Mouse (Mus musculus): ENCODE data around the gene Tardbp. TPM values are rescaled to one million over a fixed set of nuclear protein-coding genes. Genes with fewer than 3 reads are reported as not detected.

Tardbp gene
- polyA plus RNA-seq, 1 experiment, result 198 TPM

DNA sequence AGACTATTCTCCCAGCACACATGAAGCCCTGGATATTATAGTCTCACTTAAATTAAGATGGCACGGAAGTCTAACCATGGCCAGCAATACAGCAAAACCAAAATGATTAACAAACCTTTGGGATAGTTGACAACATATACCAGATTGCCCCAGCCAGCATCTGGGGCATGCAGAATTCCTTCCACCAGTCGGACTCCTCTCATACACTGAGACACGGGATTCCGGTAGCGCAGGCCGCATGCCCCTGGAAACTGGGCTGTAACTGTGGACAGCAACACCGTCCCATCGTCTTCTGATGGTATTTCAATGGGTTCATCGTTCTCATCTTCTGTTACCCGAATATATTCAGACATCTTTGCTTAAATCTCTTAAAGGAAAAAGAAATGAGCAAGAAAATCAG lies 1.8 kb downstream of the Tardbp start:
- peaks cover 60% of the 10 kb centered on the region for H3K79me3 ChIP-seq (ENCODE audit: low read depth)
- peak overlapping the region; percentile 89 for H3K4me3 ChIP-seq (ENCODE audit: insufficient read depth, poor library complexity, severe bottlenecking)
- H3ac ChIP-seq (ENCODE audit: control insufficient read depth, insufficient read length, low read depth), result peak overlapping the region; percentile 35
- no peaks in the 10 kb centered on the region for H3K27me3 ChIP-seq (ENCODE audit: control insufficient read depth, insufficient read depth, insufficient read length)
- peaks cover 51% of the 10 kb centered on the region for H3K36me3 ChIP-seq (ENCODE audit: control insufficient read depth, insufficient read depth)
- H3K79me2 ChIP-seq (ENCODE audit: control insufficient read depth, insufficient read depth), result peaks cover 66% of the 10 kb centered on the region
- TF ChIP-seq MYOD1 (IDR thresholded peaks at IDR 0.05; ENCODE audit: control insufficient read depth, insufficient read length, low read depth) (no peak), CTCF (IDR thresholded peaks at IDR 0.05; ENCODE audit: control insufficient read depth, insufficient read depth, insufficient read length) (no peak), MYOG (IDR thresholded peaks at IDR 0.05; ENCODE audit: control insufficient read depth, extremely low read depth, insufficient read length) (no peak), CEBPB (IDR thresholded peaks at IDR 0.05; ENCODE audit: low read depth) (no peak), MAX (IDR thresholded peaks at IDR 0.05) (no peak), USF1 (IDR thresholded peaks at IDR 0.05; ENCODE audit: low read depth) (no peak), FOSL1 (IDR thresholded peaks at IDR 0.05; ENCODE audit: insufficient read depth, low read length, poor library complexity, severe bottlenecking) (no peak)

DNA sequence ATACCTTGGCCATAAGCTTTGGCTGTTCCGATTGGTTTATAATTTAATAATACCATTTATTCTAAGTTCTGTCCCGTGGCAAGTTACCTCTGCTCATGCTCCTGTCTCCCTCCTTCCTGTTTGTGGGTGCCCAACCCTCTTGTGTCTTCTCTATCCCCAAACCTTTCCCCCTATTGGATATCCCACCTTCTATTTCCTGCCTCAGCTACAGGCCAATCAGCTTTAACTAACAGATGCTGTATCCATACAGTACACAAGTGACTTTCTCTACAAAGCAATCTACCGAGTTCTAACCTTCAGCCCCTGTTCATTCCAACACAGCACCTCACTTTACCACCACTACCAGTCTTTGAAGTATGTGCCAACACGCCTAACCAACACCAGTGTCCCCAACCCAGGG lies 3.2 kb downstream of the Tardbp start:
- H3K36me3 ChIP-seq (ENCODE audit: control insufficient read depth, insufficient read depth), result peaks cover 65% of the 10 kb centered on the region
- H3K4me3 ChIP-seq (ENCODE audit: insufficient read depth, poor library complexity, severe bottlenecking), result no peak overlapping the region
- peaks cover 70% of the 10 kb centered on the region for H3K79me3 ChIP-seq (ENCODE audit: low read depth)
- peaks cover 80% of the 10 kb centered on the region for H3K79me2 ChIP-seq (ENCODE audit: control insufficient read depth, insufficient read depth)
- TF ChIP-seq USF1 (IDR thresholded peaks at IDR 0.05; ENCODE audit: low read depth), result no peak
- TF ChIP-seq CEBPB (IDR thresholded peaks at IDR 0.05; ENCODE audit: low read depth), result no peak
- no peak for TF ChIP-seq MYOD1 (IDR thresholded peaks at IDR 0.05; ENCODE audit: control insufficient read depth, insufficient read length, low read depth)
- no peak for TF ChIP-seq MAX (IDR thresholded peaks at IDR 0.05)
- no peak for TF ChIP-seq MYOG (IDR thresholded peaks at IDR 0.05; ENCODE audit: control insufficient read depth, extremely low read depth, insufficient read length)
- TF ChIP-seq FOSL1 (IDR thresholded peaks at IDR 0.05; ENCODE audit: insufficient read depth, low read length, poor library complexity, severe bottlenecking), result no peak
- no peak for TF ChIP-seq CTCF (IDR thresholded peaks at IDR 0.05; ENCODE audit: control insufficient read depth, insufficient read depth, insufficient read length)
- no peaks in the 10 kb centered on the region for H3K27me3 ChIP-seq (ENCODE audit: control insufficient read depth, insufficient read depth, insufficient read length)
- H3ac ChIP-seq (ENCODE audit: control insufficient read depth, insufficient read length, low read depth), result peak overlapping the region; percentile 9

GRCm38 (mm10) chr4:148622485-148622884 lies 4.3 kb downstream of the Tardbp start:
- TF ChIP-seq CEBPB (IDR thresholded peaks at IDR 0.05; ENCODE audit: low read depth) (no peak), MYOD1 (IDR thresholded peaks at IDR 0.05; ENCODE audit: control insufficient read depth, insufficient read length, low read depth) (no peak), FOSL1 (IDR thresholded peaks at IDR 0.05; ENCODE audit: insufficient read depth, low read length, poor library complexity, severe bottlenecking) (no peak), MYOG (IDR thresholded peaks at IDR 0.05; ENCODE audit: control insufficient read depth, extremely low read depth, insufficient read length) (no peak), CTCF (IDR thresholded peaks at IDR 0.05; ENCODE audit: control insufficient read depth, insufficient read depth, insufficient read length) (no peak), USF1 (IDR thresholded peaks at IDR 0.05; ENCODE audit: low read depth) (no peak), MAX (IDR thresholded peaks at IDR 0.05) (no peak)
- Histone ChIP-seq H3ac (ENCODE audit: control insufficient read depth, insufficient read length, low read depth) (no peak overlapping the region), H3K27me3 (ENCODE audit: control insufficient read depth, insufficient read depth, insufficient read length) (no peaks in the 10 kb centered on the region), H3K79me2 (ENCODE audit: control insufficient read depth, insufficient read depth) (peaks cover 91% of the 10 kb centered on the region), H3K4me3 (ENCODE audit: insufficient read depth, poor library complexity, severe bottlenecking) (no peak overlapping the region), H3K36me3 (ENCODE audit: control insufficient read depth, insufficient read depth) (peaks cover 74% of the 10 kb centered on the region), H3K79me3 (ENCODE audit: low read depth) (peaks cover 70% of the 10 kb centered on the region)

DNA sequence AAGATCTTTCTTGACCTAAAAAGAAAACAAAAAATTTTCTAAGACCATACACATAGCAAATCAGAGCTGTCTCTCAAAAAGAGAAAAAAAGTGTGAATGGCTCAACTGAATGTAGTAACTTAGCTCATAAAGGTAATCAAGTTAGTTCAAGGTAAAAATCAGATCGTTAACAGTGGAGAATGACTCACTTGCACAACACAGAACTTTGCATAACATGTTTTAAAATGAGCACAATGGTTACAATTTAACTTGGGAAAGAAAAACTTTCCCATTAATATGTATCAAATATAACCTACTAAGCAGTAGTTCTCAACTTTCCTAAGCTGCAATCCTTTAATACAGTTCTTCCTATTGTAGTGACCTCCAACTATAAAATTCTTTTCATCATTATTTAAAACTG lies 6.1 kb downstream of the Tardbp start:
- no peak for TF ChIP-seq CEBPB (IDR thresholded peaks at IDR 0.05; ENCODE audit: low read depth)
- TF ChIP-seq CTCF (IDR thresholded peaks at IDR 0.05; ENCODE audit: control insufficient read depth, insufficient read depth, insufficient read length), result no peak
- no peak for TF ChIP-seq FOSL1 (IDR thresholded peaks at IDR 0.05; ENCODE audit: insufficient read depth, low read length, poor library complexity, severe bottlenecking)
- no peak for TF ChIP-seq MYOD1 (IDR thresholded peaks at IDR 0.05; ENCODE audit: control insufficient read depth, insufficient read length, low read depth)
- TF ChIP-seq MAX (IDR thresholded peaks at IDR 0.05), result no peak

DNA sequence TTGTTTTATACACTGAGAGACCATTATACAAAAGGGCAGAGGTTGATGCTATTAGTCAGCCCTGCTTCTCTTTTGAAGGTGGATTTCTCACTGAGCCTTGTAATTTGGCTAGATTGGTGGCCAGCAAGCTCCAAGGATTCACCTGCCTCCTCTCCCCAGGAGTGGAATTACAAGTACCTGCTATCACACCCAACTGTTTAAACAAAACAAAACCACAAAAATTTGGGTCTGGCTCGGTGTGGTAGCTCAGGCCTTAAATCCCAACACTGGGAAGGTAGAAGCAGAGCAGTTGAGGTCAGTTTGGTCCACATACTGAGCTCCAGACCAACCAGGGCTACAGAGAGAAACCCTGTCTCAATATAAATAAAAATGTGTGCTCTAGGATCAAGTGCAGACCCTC lies 7.0 kb downstream of the Tardbp start:
- TF ChIP-seq CEBPB (IDR thresholded peaks at IDR 0.05; ENCODE audit: low read depth) (no peak), MAX (IDR thresholded peaks at IDR 0.05) (no peak), USF1 (IDR thresholded peaks at IDR 0.05; ENCODE audit: low read depth) (no peak), MYOG (IDR thresholded peaks at IDR 0.05; ENCODE audit: control insufficient read depth, extremely low read depth, insufficient read length) (no peak), CTCF (IDR thresholded peaks at IDR 0.05; ENCODE audit: control insufficient read depth, insufficient read depth, insufficient read length) (no peak), FOSL1 (IDR thresholded peaks at IDR 0.05; ENCODE audit: insufficient read depth, low read length, poor library complexity, severe bottlenecking) (no peak)
- H3K27me3 ChIP-seq (ENCODE audit: control insufficient read depth, insufficient read depth, insufficient read length), result no peaks in the 10 kb centered on the region
- peaks cover 99% of the 10 kb centered on the region for H3K79me2 ChIP-seq (ENCODE audit: control insufficient read depth, insufficient read depth)
- H3ac ChIP-seq (ENCODE audit: control insufficient read depth, insufficient read length, low read depth), result no peak overlapping the region
- peaks cover 95% of the 10 kb centered on the region for H3K36me3 ChIP-seq (ENCODE audit: control insufficient read depth, insufficient read depth)
- H3K79me3 ChIP-seq (ENCODE audit: low read depth), result peaks cover 65% of the 10 kb centered on the region
- no peak overlapping the region for H3K4me3 ChIP-seq (ENCODE audit: insufficient read depth, poor library complexity, severe bottlenecking)

More for the DNA sequence above, 6.1 kb downstream of the Tardbp start:
- peaks cover 92% of the 10 kb centered on the region for H3K36me3 ChIP-seq (ENCODE audit: control insufficient read depth, insufficient read depth)
- H3K27me3 ChIP-seq (ENCODE audit: control insufficient read depth, insufficient read depth, insufficient read length), result no peaks in the 10 kb centered on the region
- no peak overlapping the region for H3ac ChIP-seq (ENCODE audit: control insufficient read depth, insufficient read length, low read depth)
- H3K4me3 ChIP-seq (ENCODE audit: insufficient read depth, poor library complexity, severe bottlenecking), result no peak overlapping the region
- peaks cover 99% of the 10 kb centered on the region for H3K79me2 ChIP-seq (ENCODE audit: control insufficient read depth, insufficient read depth)
- peaks cover 70% of the 10 kb centered on the region for H3K79me3 ChIP-seq (ENCODE audit: low read depth)

DNA sequence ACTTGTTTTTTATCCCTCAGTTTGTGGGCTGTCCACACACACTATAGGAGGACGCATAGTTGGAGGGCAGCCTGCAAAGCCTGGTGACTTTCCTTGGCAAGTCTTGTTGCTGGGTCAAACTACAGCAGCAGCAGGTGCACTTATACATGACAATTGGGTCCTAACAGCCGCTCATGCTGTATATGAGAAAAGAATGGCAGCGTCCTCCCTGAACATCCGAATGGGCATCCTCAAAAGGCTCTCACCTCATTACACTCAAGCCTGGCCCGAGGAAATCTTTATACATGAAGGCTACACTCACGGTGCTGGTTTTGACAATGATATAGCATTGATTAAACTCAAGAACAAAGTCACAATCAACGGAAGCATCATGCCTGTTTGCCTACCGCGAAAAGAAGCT lies 13.1 kb downstream of the Tardbp start:
- Histone ChIP-seq H3K79me3 (ENCODE audit: low read depth) (peaks cover 14% of the 10 kb centered on the region), H3K27me3 (ENCODE audit: control insufficient read depth, insufficient read depth, insufficient read length) (no peaks in the 10 kb centered on the region), H3K4me3 (ENCODE audit: insufficient read depth, poor library complexity, severe bottlenecking) (no peak overlapping the region), H3K79me2 (ENCODE audit: control insufficient read depth, insufficient read depth) (peaks cover 56% of the 10 kb centered on the region), H3K36me3 (ENCODE audit: control insufficient read depth, insufficient read depth) (peaks cover 88% of the 10 kb centered on the region), H3ac (ENCODE audit: control insufficient read depth, insufficient read length, low read depth) (no peak overlapping the region)
- TF ChIP-seq CEBPB (IDR thresholded peaks at IDR 0.05; ENCODE audit: low read depth) (no peak), CTCF (IDR thresholded peaks at IDR 0.05; ENCODE audit: control insufficient read depth, insufficient read depth, insufficient read length) (no peak)

Data from C2C12 (cell line).